Mouse (Mus musculus) midbrain, embryonic 11.5 days (tissue): ENCODE data around the gene Rnf213. TPM values are rescaled to one million over a fixed set of nuclear protein-coding genes. Genes with fewer than 3 reads are reported as not detected.

Experiments
- ATAC-seq: fragments of 200-750 bp; cut with Nextera tagmentation; 2 replicates; pipeline ENCODE4 v1.8.0; 2017; ENCODE audit warnings: moderate TSS enrichment, moderate library complexity; ENCODE audit not compliant: low FRiP score
- DNase-seq: peaks from one replicate; pipeline ENCODE4 v3.0.0; 2015; ENCODE audit warnings: low spot score; ENCODE audit errors: missing footprints
- H3K27ac ChIP-seq: fragments of 300-500 bp; sonication (generic); 2 replicates; pipeline ENCODE4 v1.5.1; 2014; ENCODE audit warnings: low read depth, low read length
- H3K27me3 ChIP-seq: fragments of 300-500 bp; sonication (generic); 2 replicates; pipeline ENCODE4 v1.6.1; 2014; ENCODE audit warnings: mild to moderate bottlenecking, low read length, moderate library complexity, mixed read lengths; ENCODE audit not compliant: control insufficient read depth, insufficient read depth
- H3K36me3 ChIP-seq: fragments of 300-500 bp; sonication (generic); 2 replicates; pipeline ENCODE4 v1.6.1; 2014; ENCODE audit warnings: mild to moderate bottlenecking, low read length, moderate library complexity, mixed read lengths; ENCODE audit not compliant: control insufficient read depth, insufficient read depth
- H3K4me1 ChIP-seq: fragments of 300-500 bp; sonication (generic); 2 replicates; pipeline ENCODE4 v1.6.1; 2014; ENCODE audit warnings: low read length; ENCODE audit not compliant: control insufficient read depth, insufficient read depth
- H3K4me2 ChIP-seq: fragments of 300-500 bp; sonication (generic); 2 replicates; pipeline ENCODE4 v1.6.1; 2014; ENCODE audit warnings: mild to moderate bottlenecking, moderate library complexity
- H3K4me3 ChIP-seq: fragments of 300-500 bp; sonication (generic); 2 replicates; pipeline ENCODE4 v1.5.1; 2014; ENCODE audit warnings: low read depth, low read length
- H3K9ac ChIP-seq: fragments of 300-500 bp; sonication (generic); 2 replicates; pipeline ENCODE4 v1.6.1; 2014; ENCODE audit warnings: low read length
- H3K9me3 ChIP-seq: fragments of 300-500 bp; sonication (generic); 2 replicates; pipeline ENCODE4 v1.6.1; 2016; ENCODE audit warnings: low read length; ENCODE audit not compliant: control insufficient read depth
- WGBS: fragments of 180-500 bp; shearing (Covaris S2); extraction: QIAGEN DNeasy Blood & Tissue Kit; methylation state at CpG from one replicate; pipeline ENCODE4 v1.1.7; 2014; 5-methylcytosine and 5-hydroxymethylcytosine counted together
- microRNA counts: library from miRNA; unstranded; fragments of <30 nt; microRNA quantifications from one replicate; lab custom pipeline; 2015
- microRNA-seq: library from miRNA; unstranded; fragments of <30 nt; microRNA quantifications from one replicate; pipeline ENCODE4, GENCODE M21; 2017
- polyA plus RNA-seq: library from polyadenylated mRNA; unstranded; fragments of >200 nt; fragmentation: Nextera tagmentation; extraction: Ambion mirVana; gene quantifications from 2 replicates; pipeline ENCODE4 v1.2.1, GENCODE M21; 2014

The Rnf213 gene
- polyA plus RNA-seq, 1 experiment from 2014 or later, result 1.7 TPM

- WGBS, result 94% methylated on average over 3 of the region's 3 CpGs
Observed at GRCm38 (mm10) chr11:119523392-119523791, 130.5 kb downstream of the Rnf213 start.

GRCm38 (mm10) chr11:119524545-119524949 lies 131.6 kb downstream of the Rnf213 start:
- ATAC-seq (peak; percentile 96), DNase-seq (peak; percentile 98)
- Histone ChIP-seq H3K36me3 (no peaks in the 10 kb centered on the region), H3K9ac (peak overlapping the region; percentile 45; the same call in 1 of the 2 replicates), H3K4me3 (peak overlapping the region; percentile 28; the same call in 1 of the 2 replicates), H3K27me3 (no peaks in the 10 kb centered on the region), H3K4me2 (peak overlapping the region; percentile 44), H3K9me3 (no peaks in the 10 kb centered on the region), H3K4me1 (no peaks in the 10 kb centered on the region; the same call in 1 of the 2 replicates), H3K27ac (no peak overlapping the region)
- WGBS, result 2% methylated on average over 33 of the region's 33 CpGs

More at GRCm38 (mm10) chr11:119523392-119523791, 130.5 kb downstream of the Rnf213 start:
- DNase-seq (no peak), ATAC-seq (no peak)
- Histone ChIP-seq H3K27ac (no peak overlapping the region), H3K4me2 (no peak overlapping the region), H3K4me1 (no peaks in the 10 kb centered on the region; the same call in 1 of the 2 replicates), H3K9ac (no peak overlapping the region), H3K9me3 (no peaks in the 10 kb centered on the region), H3K4me3 (no peak overlapping the region), H3K27me3 (no peaks in the 10 kb centered on the region), H3K36me3 (no peaks in the 10 kb centered on the region)

DNA sequence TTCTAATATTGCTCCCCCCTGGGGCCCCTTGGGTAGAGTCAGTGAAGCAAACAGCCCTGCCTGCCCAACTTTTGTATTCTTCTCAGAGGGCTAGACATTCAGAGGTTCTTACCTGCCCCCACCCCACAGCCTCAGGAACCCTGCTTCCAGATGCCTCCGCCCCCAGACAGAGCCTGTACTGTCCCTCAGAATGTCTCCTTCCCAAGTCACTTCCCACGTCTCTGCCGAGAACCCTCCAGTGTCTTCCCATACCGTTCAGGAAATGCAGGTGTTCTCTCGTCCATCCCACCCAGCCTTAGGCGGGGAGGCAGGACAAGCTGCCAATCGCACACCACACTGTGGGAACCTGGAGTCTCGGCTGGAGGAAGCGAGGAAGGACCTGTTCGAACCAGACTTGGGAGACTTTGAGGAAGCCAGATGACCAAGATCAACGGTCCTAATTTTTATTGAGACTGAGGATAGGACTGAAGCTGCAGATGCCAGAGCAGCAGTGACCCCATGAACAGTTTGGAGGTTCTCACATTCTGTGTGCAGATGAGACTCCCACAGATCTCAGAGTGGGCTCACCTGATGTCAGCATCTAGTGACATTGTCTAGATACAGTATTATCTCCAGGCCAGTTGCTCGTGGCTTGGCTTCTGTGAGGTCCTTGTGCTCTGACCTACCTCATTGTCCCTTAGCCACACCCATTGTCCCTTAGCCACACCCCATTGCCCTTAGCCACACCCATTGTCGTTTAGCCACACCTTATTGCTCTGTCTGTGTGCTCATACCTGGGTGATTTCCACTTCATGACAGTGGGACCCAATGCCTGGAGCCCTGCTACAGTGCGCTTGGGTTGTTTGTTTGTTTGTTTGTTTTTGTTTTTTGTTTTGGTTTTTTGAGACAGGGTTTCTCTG lies 133.4 kb downstream of the Rnf213 start:
- H3K27me3 ChIP-seq, result no peaks in the 10 kb centered on the region
- no peak overlapping the region for H3K27ac ChIP-seq
- no peak overlapping the region for H3K9ac ChIP-seq
- H3K9me3 ChIP-seq, result no peaks in the 10 kb centered on the region
- whole genome bisulfite sequencing, result 84% methylated on average over 14 of the region's 14 CpGs
- no peak for DNase-seq
- H3K36me3 ChIP-seq, result no peaks in the 10 kb centered on the region
- no peak overlapping the region for H3K4me2 ChIP-seq
- no peak overlapping the region for H3K4me3 ChIP-seq
- no peaks in the 10 kb centered on the region; the same call in 1 of the 2 replicates for H3K4me1 ChIP-seq
- no peak for ATAC-seq

GRCm38 (mm10) chr11:119528930-119529329 lies 136.0 kb downstream of the Rnf213 start:
- H3K36me3 ChIP-seq, result no peaks in the 10 kb centered on the region
- H3K4me2 ChIP-seq, result no peak overlapping the region
- whole genome bisulfite sequencing, result 61% methylated on average over 11 of the region's 11 CpGs
- no peaks in the 10 kb centered on the region for H3K27me3 ChIP-seq
- no peak for DNase-seq
- no peak overlapping the region for H3K9ac ChIP-seq
- H3K4me3 ChIP-seq, result no peak overlapping the region
- H3K4me1 ChIP-seq, result no peaks in the 10 kb centered on the region; the same call in 1 of the 2 replicates
- H3K27ac ChIP-seq, result no peak overlapping the region
- ATAC-seq, result no peak
- H3K9me3 ChIP-seq, result no peaks in the 10 kb centered on the region

DNA sequence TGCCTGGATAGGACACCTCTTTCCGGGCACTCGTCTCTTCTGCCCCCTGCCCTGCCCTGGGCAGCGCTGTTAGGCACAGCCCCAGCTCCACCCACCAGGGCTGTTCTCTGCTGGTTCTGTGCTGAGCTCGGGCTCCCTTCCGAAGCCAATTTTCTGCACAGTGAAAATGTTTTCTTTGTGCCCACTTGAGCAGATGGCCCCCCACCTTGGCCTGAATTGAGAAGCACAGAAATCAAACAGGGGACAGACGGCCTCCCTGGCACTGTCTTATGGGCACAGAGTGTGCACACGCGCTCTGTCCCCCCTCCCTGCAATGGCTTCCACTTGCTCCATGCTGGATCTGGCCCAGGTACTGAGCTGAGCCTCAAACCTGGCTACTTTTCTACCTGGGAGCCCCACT lies 139.6 kb downstream of the Rnf213 start:
- Histone ChIP-seq H3K27ac (no peak overlapping the region), H3K4me3 (no peak overlapping the region), H3K9ac (no peak overlapping the region), H3K36me3 (no peaks in the 10 kb centered on the region), H3K4me1 (no peaks in the 10 kb centered on the region), H3K27me3 (no peaks in the 10 kb centered on the region), H3K9me3 (no peaks in the 10 kb centered on the region), H3K4me2 (no peak overlapping the region)
- DNase-seq, result no peak
- ATAC-seq, result no peak
- WGBS, result 80% methylated on average over 8 of the region's 8 CpGs

- H3K27me3 ChIP-seq, result no peaks in the 10 kb centered on the region
- DNase-seq (no peak), ATAC-seq (no peak)
- no peaks in the 10 kb centered on the region for H3K36me3 ChIP-seq
- WGBS, result 69% methylated on average over 7 of the region's 7 CpGs
- no peak overlapping the region for H3K27ac ChIP-seq
- no peak overlapping the region for H3K4me2 ChIP-seq
- H3K9ac ChIP-seq, result no peak overlapping the region
- no peak overlapping the region for H3K4me3 ChIP-seq
- H3K9me3 ChIP-seq, result no peaks in the 10 kb centered on the region
- H3K4me1 ChIP-seq, result no peaks in the 10 kb centered on the region
Observed at GRCm38 (mm10) chr11:119533745-119534144, 140.8 kb downstream of the Rnf213 start.

MicroRNAs encoded within 50 kb of the gene (microRNA counts, 519-probe panel; counts per million panel counts)
- microRNA mmu-miR-1932 (lab: Ali Mortazavi, UCI), result not detected

Small RNA genes lying within 50 kb of the gene (microRNA-seq; reads per million reads assigned to microRNA genes)
- gene Mir1932, result not detected

Other genes with a start within 250 kb of the Rnf213 start
- 13.3 and 15.2 TPM in 2 replicates for gene Tbc1d16, start 164.6 kb upstream of the Rnf213 start, polyA plus RNA-seq
- gene Ccdc40, start 164.5 kb upstream of the Rnf213 start, polyA plus RNA-seq, result 18.6 and 18.9 TPM in 2 replicates
- gene Gaa, start 125.2 kb upstream of the Rnf213 start, polyA plus RNA-seq, result 15.5 and 19.0 TPM in 2 replicates
- 389 and 409 TPM in 2 replicates for gene Eif4a3, start 93.0 kb upstream of the Rnf213 start, polyA plus RNA-seq
- not detected in 2 replicates for gene Card14, start 85.3 kb upstream of the Rnf213 start, polyA plus RNA-seq
- gene Sgsh, start 37.6 kb upstream of the Rnf213 start, polyA plus RNA-seq, result 4.2 and 5.2 TPM in 2 replicates
- gene Slc26a11, start 37.5 kb upstream of the Rnf213 start, polyA plus RNA-seq, result 4.1 and 5.1 TPM in 2 replicates
- 13.2 and 14.0 TPM in 2 replicates for gene Endov, start 98.2 kb downstream of the Rnf213 start, polyA plus RNA-seq
- 2.5 and 3.0 TPM in 2 replicates for gene Nptx1, start 154.7 kb downstream of the Rnf213 start, polyA plus RNA-seq
- gene Rptor, start 209.8 kb downstream of the Rnf213 start, polyA plus RNA-seq, result 8.7 and 11.1 TPM in 2 replicates